Mouse (Mus musculus) retina, adult 2 months (tissue): Measurements from ENCODE around the gene Rangrf.
"Not testable (repeated sequence)": the region's sequence is repeated elsewhere in the genome, so short reads cannot be mapped to it uniquely, and the experiment has no call there.

Experiments used
- DNase-seq: peaks from one replicate; pipeline ENCODE4 v3.0.0-alpha.2; 2012; ENCODE audit warnings: low read depth, low spot score

Rangrf gene

GRCm38 (mm10) chr11:68979320-68979733 is 4.3 kb upstream of the Rangrf start:
- DNase-seq, result no peak

GRCm38 (mm10) chr11:68975601-68976000 is 616 bp upstream of the Rangrf start:
- no peak for DNase-seq

GRCm38 (mm10) chr11:68974059-68974450 is 930 bp downstream of the Rangrf start:
- DNase-seq, result peak; percentile 61

GRCm38 (mm10) chr11:68973250-68974058 is 1.5 kb downstream of the Rangrf start:
- DNase-seq, result peak; percentile 59

GRCm38 (mm10) chr11:68970232-68970631 is 4.8 kb downstream of the Rangrf start:
- no peak for DNase-seq

GRCm38 (mm10) chr11:68968752-68969151 is 6.2 kb downstream of the Rangrf start:
- DNase-seq, result no peak

- DNase-seq, result peak; percentile 72
Measured at GRCm38 (mm10) chr11:68967337-68968282, 7.4 kb downstream of the Rangrf start, which contains the start of gene Slc25a35. Gene Slc25a35, plus strand, starts transcription at chr11:68968131.

- DNase-seq, result no peak
Measured at GRCm38 (mm10) chr11:68966554-68966953, 8.4 kb downstream of the Rangrf start.

- peak; percentile 37 for DNase-seq
Measured at GRCm38 (mm10) chr11:68965845-68966244, 9.1 kb downstream of the Rangrf start.

- no peak for DNase-seq
Measured at GRCm38 (mm10) chr11:68965050-68965449, 9.9 kb downstream of the Rangrf start.

GRCm38 (mm10) chr11:68963405-68963804 is 11.6 kb downstream of the Rangrf start:
- DNase-seq, result no peak

GRCm38 (mm10) chr11:68962159-68962558 is 12.8 kb downstream of the Rangrf start:
- DNase-seq, result not testable (repeated sequence)

- no peak for DNase-seq
Measured at GRCm38 (mm10) chr11:68961596-68961995, 13.4 kb downstream of the Rangrf start.

- no peak for DNase-seq
Measured at GRCm38 (mm10) chr11:68957971-68958370, 17.0 kb downstream of the Rangrf start.

- no peak for DNase-seq
Measured at GRCm38 (mm10) chr11:68957308-68957707, 17.7 kb downstream of the Rangrf start, which contains the start of gene Arhgef15. Gene Arhgef15, minus strand, starts transcription at chr11:68957480.

- no peak for DNase-seq
Measured at GRCm38 (mm10) chr11:68956697-68957096, 18.3 kb downstream of the Rangrf start.

GRCm38 (mm10) chr11:68956107-68956506 is 18.9 kb downstream of the Rangrf start:
- DNase-seq, result no peak

GRCm38 (mm10) chr11:68955473-68955872 is 19.5 kb downstream of the Rangrf start:
- DNase-seq, result no peak

- no peak for DNase-seq
Measured at GRCm38 (mm10) chr11:68954408-68954807, 20.6 kb downstream of the Rangrf start.

- no peak for DNase-seq
Measured at GRCm38 (mm10) chr11:68953903-68954302, 21.1 kb downstream of the Rangrf start.

- no peak for DNase-seq
Measured at GRCm38 (mm10) chr11:68947542-68947993, 27.4 kb downstream of the Rangrf start.

- DNase-seq, result no peak
Measured at GRCm38 (mm10) chr11:68946806-68947440, 28.1 kb downstream of the Rangrf start.
